9 mouse cellular contexts compared by ENCODE assay signal in the genomic region with DNA sequence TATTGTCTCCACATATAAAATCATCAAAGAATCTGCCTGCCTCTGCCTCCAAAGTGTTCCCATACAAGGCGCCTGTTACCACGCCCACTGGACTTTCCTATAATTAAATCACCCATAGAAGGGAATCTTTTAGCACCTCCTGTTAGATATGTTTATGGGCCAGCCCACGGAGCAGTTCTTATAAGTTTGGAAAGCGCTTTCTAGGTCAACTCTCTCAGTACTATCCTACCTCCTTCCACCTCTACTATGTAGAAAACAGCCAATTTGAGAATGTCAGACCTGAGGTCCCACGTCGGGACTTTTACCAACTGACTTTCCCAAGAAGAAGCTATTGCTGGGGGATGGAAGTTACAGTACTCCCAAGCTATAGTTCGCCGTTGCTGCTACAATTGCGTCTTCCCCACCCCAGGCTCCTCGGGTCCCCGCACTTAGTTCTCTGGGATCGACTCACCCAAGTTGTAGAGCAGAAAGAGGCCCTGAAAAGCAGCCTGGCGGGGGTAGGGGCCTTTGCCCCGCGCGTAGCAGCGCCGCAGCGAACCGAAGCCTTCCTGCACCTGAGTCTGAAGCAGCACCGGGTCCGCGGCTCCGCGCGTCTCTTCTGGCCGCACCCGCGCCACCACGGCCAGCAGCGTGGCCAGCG. TPM values are rescaled to one million over a fixed set of nuclear protein-coding genes. Genes with fewer than 3 reads are reported as not detected.
DNase-seq lines count a peak whose midpoint lies in the region; ATAC-seq and TF ChIP-seq lines count a peak whose summit lies in the region.
"Had no signal": no experiment of that assay in that cellular context is flagged by ENCODE, and none has a peak within 500 bp of the region (broad histone marks: within the 10 kb centered on the region; RNA-seq: fewer than 3 reads in every experiment).

No protein-coding gene starts in this region.

- H3K4me2 ChIP-seq in neural tube, embryonic 11.5 days (ENCODE audit: low read depth): peak overlapping the region; percentile 92
- peak overlapping the region; percentile 85 for H3K4me2 ChIP-seq in hindbrain, postnatal 0 days (ENCODE audit: low read depth, low read length)
- H3K4me2 ChIP-seq in neural tube, embryonic 12.5 days (replicated peaks): peak overlapping the region; percentile 95

- H3K4me1 ChIP-seq in neural tube, embryonic 11.5 days (ENCODE audit: control insufficient read depth, insufficient read depth, low read length): peaks cover 7% of the 10 kb centered on the region; the same call in 1 of the 2 replicates
- peaks cover 11% of the 10 kb centered on the region for H3K4me1 ChIP-seq in hindbrain, postnatal 0 days (ENCODE audit: insufficient read depth, low read length)
- peaks cover 25% of the 10 kb centered on the region for H3K4me1 ChIP-seq in neural tube, embryonic 12.5 days

- DNase-seq in embryo, embryonic 10.5 days (ENCODE audit: low spot score): peak; percentile 32
- DNase-seq in embryo, embryonic 10 days (ENCODE audit: low spot score): no peak
- no peak for DNase-seq in neural tube, embryonic 11.5 days (ENCODE audit: low spot score)
- no peak for DNase-seq in neural tube, embryonic 10.5 days (ENCODE audit: extremely low spot score, low spot score)
- no peak for DNase-seq in hindbrain, postnatal 0 days (ENCODE audit: low spot score)
- no peak for DNase-seq in layer of hippocampus, adult 9-11 months
- DNase-seq in right cerebral cortex, adult 2 months (ENCODE audit: low spot score in 2 of 2): no peak

- H3K27me3 ChIP-seq in neural tube, embryonic 11.5 days (ENCODE audit: control insufficient read depth, insufficient read depth, low read length): no peaks in the 10 kb centered on the region
- H3K27me3 ChIP-seq in hindbrain, postnatal 0 days (ENCODE audit: insufficient read depth, low read length): no peaks in the 10 kb centered on the region
- no peaks in the 10 kb centered on the region for H3K27me3 ChIP-seq in neural tube, embryonic 12.5 days (replicated peaks)

- no peak for TF ChIP-seq CTCF in hindbrain, postnatal 0 days (IDR thresholded peaks at IDR 0.05; ENCODE audit: low read depth)

- 6% methylated on average over 32 of the region's 32 CpGs for WGBS in neural tube, embryonic 11.5 days
- WGBS in hindbrain, postnatal 0 days: 5% methylated on average over 32 of the region's 32 CpGs
- 6% methylated on average over 32 of the region's 32 CpGs for WGBS in neural tube, embryonic 12.5 days

- peak overlapping the region; percentile 81 for H3K4me3 ChIP-seq in neural tube, embryonic 11.5 days (ENCODE audit: low read depth, low read length)
- peak overlapping the region; percentile 68 for H3K4me3 ChIP-seq in hindbrain, postnatal 0 days (ENCODE audit: low read length)
- H3K4me3 ChIP-seq in neural tube, embryonic 12.5 days: peak overlapping the region; percentile 86

- no peaks in the 10 kb centered on the region for H3K9me3 ChIP-seq in neural tube, embryonic 11.5 days (ENCODE audit: control insufficient read depth, low read length)
- H3K9me3 ChIP-seq in hindbrain, postnatal 0 days (ENCODE audit: low read length): no peaks in the 10 kb centered on the region
- H3K9me3 ChIP-seq in neural tube, embryonic 12.5 days: no peaks in the 10 kb centered on the region

- ATAC-seq in neural tube, embryonic 11.5 days (ENCODE audit: insufficient read depth, low FRiP score, low TSS enrichment): no peak; the same call in 1 of the 2 replicates
- ATAC-seq in hindbrain, postnatal 0 days: no peak
- ATAC-seq in neural tube, embryonic 12.5 days (ENCODE audit: low FRiP score, low read depth): no peak; the same call in 1 of the 2 replicates

- H3K36me3 ChIP-seq in neural tube, embryonic 11.5 days (ENCODE audit: control insufficient read depth, insufficient read depth, low read length): peaks cover 11% of the 10 kb centered on the region
- peaks cover 28% of the 10 kb centered on the region for H3K36me3 ChIP-seq in hindbrain, postnatal 0 days (ENCODE audit: insufficient read depth, low read length)
- peaks cover 34% of the 10 kb centered on the region for H3K36me3 ChIP-seq in neural tube, embryonic 12.5 days

- peak overlapping the region; percentile 94 for H3K27ac ChIP-seq in neural tube, embryonic 11.5 days (ENCODE audit: low read depth, low read length)
- peak overlapping the region; percentile 97 for H3K27ac ChIP-seq in hindbrain, postnatal 0 days
- H3K27ac ChIP-seq in neural tube, embryonic 12.5 days: peak overlapping the region; percentile 86

- H3K9ac ChIP-seq in neural tube, embryonic 11.5 days (ENCODE audit: low read length): peak overlapping the region; percentile 87
- peak overlapping the region; percentile 78 for H3K9ac ChIP-seq in hindbrain, postnatal 0 days (replicated peaks; ENCODE audit: low read length)
- H3K9ac ChIP-seq in neural tube, embryonic 12.5 days: peak overlapping the region; percentile 92

RNA-seq across cellular contexts. Expression of gene Sac3d1, which starts 1.0 kb away (rescaled TPM):
- 62.6 and 66.1 TPM in 2 replicates for polyA plus RNA-seq in neural tube, embryonic 11.5 days (2014; fragmentation: Nextera tagmentation; extraction: Ambion mirVana)
- total RNA-seq in hindbrain, postnatal 0 days (2014; rRNA removed): 91.0 and 91.5 TPM in 2 replicates
- 50.5 and 51.9 TPM in 2 replicates for polyA plus RNA-seq in hindbrain, postnatal 0 days (2015; fragmentation: Nextera tagmentation; extraction: Ambion mirVana)
- polyA plus RNA-seq in neural tube, embryonic 12.5 days (2016; fragmentation: Nextera tagmentation; extraction: Ambion mirVana): 53.5 and 59.0 TPM in 2 replicates

RNA-seq across cellular contexts. Expression of gene Snx15, which starts 10.6 kb away (rescaled TPM):
- 34.5 and 36.9 TPM in 2 replicates for polyA plus RNA-seq in neural tube, embryonic 11.5 days (2014; fragmentation: Nextera tagmentation; extraction: Ambion mirVana)
- total RNA-seq in hindbrain, postnatal 0 days (2014; rRNA removed): 71.4 and 84.4 TPM in 2 replicates
- polyA plus RNA-seq in hindbrain, postnatal 0 days (2015; fragmentation: Nextera tagmentation; extraction: Ambion mirVana): 60.9 and 62.7 TPM in 2 replicates
- 40.3 and 42.3 TPM in 2 replicates for polyA plus RNA-seq in neural tube, embryonic 12.5 days (2016; fragmentation: Nextera tagmentation; extraction: Ambion mirVana)

RNA-seq across cellular contexts. Expression of gene Naaladl1, which starts 11.9 kb away (rescaled TPM):
- polyA plus RNA-seq in neural tube, embryonic 11.5 days (2014; fragmentation: Nextera tagmentation; extraction: Ambion mirVana): 0.53 and 0.77 TPM in 2 replicates
- total RNA-seq in hindbrain, postnatal 0 days (2014; rRNA removed): 0.40 and 0.89 TPM in 2 replicates
- polyA plus RNA-seq in hindbrain, postnatal 0 days (2015; fragmentation: Nextera tagmentation; extraction: Ambion mirVana): 0.36 and 0.43 TPM in 2 replicates
- 0.63 and 0.82 TPM in 2 replicates for polyA plus RNA-seq in neural tube, embryonic 12.5 days (2016; fragmentation: Nextera tagmentation; extraction: Ambion mirVana)

RNA-seq across cellular contexts. Expression of gene AC131692.1, which starts 23.2 kb away (rescaled TPM):
- polyA plus RNA-seq in neural tube, embryonic 11.5 days (2014; fragmentation: Nextera tagmentation; extraction: Ambion mirVana): not detected in 2 replicates
- total RNA-seq in hindbrain, postnatal 0 days (2014; rRNA removed): not detected in 2 replicates
- not detected in 2 replicates for polyA plus RNA-seq in hindbrain, postnatal 0 days (2015; fragmentation: Nextera tagmentation; extraction: Ambion mirVana)
- 0.33 TPM in 1 of 2 replicates, not detected in the other for polyA plus RNA-seq in neural tube, embryonic 12.5 days (2016; fragmentation: Nextera tagmentation; extraction: Ambion mirVana)
- polyA plus RNA-seq: large intestine, adult 2 months had no signal

RNA-seq across cellular contexts. Expression of gene Batf2, which starts 23.3 kb away (rescaled TPM):
- polyA plus RNA-seq in neural tube, embryonic 11.5 days (2014; fragmentation: Nextera tagmentation; extraction: Ambion mirVana): not detected in 2 replicates
- not detected in 2 replicates for total RNA-seq in hindbrain, postnatal 0 days (2014; rRNA removed)
- 0.21 and 0.23 TPM in 2 replicates for polyA plus RNA-seq in hindbrain, postnatal 0 days (2015; fragmentation: Nextera tagmentation; extraction: Ambion mirVana)
- polyA plus RNA-seq in neural tube, embryonic 12.5 days (2016; fragmentation: Nextera tagmentation; extraction: Ambion mirVana): not detected in 2 replicates
